Mouse (Mus musculus) right cerebral cortex, postnatal 10 days (tissue): ENCODE results near the gene R3hcc1l.

ENCODE experiments used
- DNase-seq, 2 experiments: peaks; one replicate each; pipeline ENCODE4 v3.0.0; 2021; ENCODE audit warnings: low spot score in 2 of 2

The R3hcc1l gene

GRCm38 (mm10) chr19:42599891-42600290 is 81.3 kb downstream of the R3hcc1l start:
- DNase-seq = peak in 1 of 2 experiments; percentile 21

- peak in 1 of 2 experiments; percentile 12 for DNase-seq
Observed at GRCm38 (mm10) chr19:42600591-42600990, 82.0 kb downstream of the R3hcc1l start.

GRCm38 (mm10) chr19:42601445-42601844 is 82.9 kb downstream of the R3hcc1l start:
- peak in 1 of 2 experiments; percentile 20 for DNase-seq

- peak in 1 of 2 experiments; percentile 17 for DNase-seq
Observed at GRCm38 (mm10) chr19:42602041-42602440, 83.5 kb downstream of the R3hcc1l start.

GRCm38 (mm10) chr19:42602576-42602975 is 84.0 kb downstream of the R3hcc1l start:
- DNase-seq = peak in 1 of 2 experiments; percentile 7

GRCm38 (mm10) chr19:42608082-42608481 is 89.5 kb downstream of the R3hcc1l start:
- DNase-seq = no peak

GRCm38 (mm10) chr19:42609716-42610115 is 91.2 kb downstream of the R3hcc1l start:
- DNase-seq = no peak

GRCm38 (mm10) chr19:42611746-42612145 is 93.2 kb downstream of the R3hcc1l start:
- DNase-seq = no peak

- DNase-seq = no peak
Observed at GRCm38 (mm10) chr19:42612654-42613053, 94.1 kb downstream of the R3hcc1l start, which contains the start of gene Loxl4. Gene Loxl4 (minus strand): TSS chr19:42612813.

- DNase-seq = no peak
Observed at GRCm38 (mm10) chr19:42613116-42613515, 94.6 kb downstream of the R3hcc1l start.

GRCm38 (mm10) chr19:42613647-42614225 is 95.2 kb downstream of the R3hcc1l start:
- DNase-seq = no peak

- DNase-seq = peak in 1 of 2 experiments; percentile 19
Observed at GRCm38 (mm10) chr19:42628068-42628467, 109.5 kb downstream of the R3hcc1l start.

- peak; percentile 31 to 43 for DNase-seq
Observed at GRCm38 (mm10) chr19:42631541-42631961, 113.0 kb downstream of the R3hcc1l start.

- no peak for DNase-seq
Observed at GRCm38 (mm10) chr19:42632301-42632700, 113.7 kb downstream of the R3hcc1l start.

GRCm38 (mm10) chr19:42633650-42634049 is 115.1 kb downstream of the R3hcc1l start:
- DNase-seq = peak in 1 of 2 experiments; percentile 27

- peak in 1 of 2 experiments; percentile 16 for DNase-seq
Observed at GRCm38 (mm10) chr19:42636631-42637030, 118.1 kb downstream of the R3hcc1l start.

- peak in 1 of 2 experiments; percentile 25 for DNase-seq
Observed at GRCm38 (mm10) chr19:42638604-42639481, 120.3 kb downstream of the R3hcc1l start.

GRCm38 (mm10) chr19:42639544-42639943 is 121.0 kb downstream of the R3hcc1l start:
- DNase-seq = no peak

- peak in 1 of 2 experiments; percentile 17 for DNase-seq
Observed at GRCm38 (mm10) chr19:42640211-42640610, 121.7 kb downstream of the R3hcc1l start.
